Mouse (Mus musculus) midbrain, embryonic 15.5 days (tissue): ENCODE results near the gene Vmn2r83. TPM values are rescaled to one million over a fixed set of nuclear protein-coding genes. Genes with fewer than 3 reads are reported as not detected.
"Not testable (repeated sequence)": the region's sequence is repeated elsewhere in the genome, so short reads cannot be mapped to it uniquely, and the experiment has no call there.

Experiments used
- ATAC-seq: fragments of 200-750 bp; cut with Nextera tagmentation; replicated peaks from 2 replicates; pipeline ENCODE4 v1.8.0; 2017; ENCODE audit warnings: moderate TSS enrichment
- H3K27ac ChIP-seq: fragments of 300-500 bp; sonication (generic); 2 replicates; pipeline ENCODE4 v1.5.1; 2015; ENCODE audit warnings: mild to moderate bottlenecking, inconsistent platforms
- H3K27me3 ChIP-seq: fragments of 300-500 bp; sonication (generic); replicated peaks from 2 replicates; pipeline ENCODE4 v1.6.1; 2015; ENCODE audit warnings: inconsistent platforms
- H3K36me3 ChIP-seq: fragments of 300-500 bp; sonication (generic); replicated peaks from 2 replicates; pipeline ENCODE4 v1.6.1; 2015; ENCODE audit warnings: inconsistent platforms
- H3K4me1 ChIP-seq: fragments of 300-500 bp; sonication (generic); 2 replicates; pipeline ENCODE4 v1.6.1; 2015; ENCODE audit warnings: inconsistent platforms
- H3K4me2 ChIP-seq: fragments of 300-500 bp; sonication (generic); 2 replicates; pipeline ENCODE4 v1.6.1; 2015; ENCODE audit warnings: inconsistent platforms, mild to moderate bottlenecking, moderate library complexity
- H3K4me3 ChIP-seq: fragments of 300-500 bp; sonication (generic); 2 replicates; pipeline ENCODE4 v1.5.1; 2015; ENCODE audit warnings: mild to moderate bottlenecking, inconsistent platforms
- H3K9ac ChIP-seq: fragments of 300-500 bp; sonication (generic); 2 replicates; pipeline ENCODE4 v1.6.1; 2015; ENCODE audit warnings: mild to moderate bottlenecking, inconsistent platforms
- H3K9me3 ChIP-seq: fragments of 300-500 bp; sonication (generic); 2 replicates; pipeline ENCODE4 v1.6.1; 2016; ENCODE audit warnings: inconsistent platforms
- WGBS: fragments of 180-500 bp; shearing (Covaris S2); methylation state at CpG from one replicate; pipeline ENCODE4 v1.1.7; 2015; ENCODE audit warnings: mixed read lengths; 5-methylcytosine and 5-hydroxymethylcytosine counted together
- polyA plus RNA-seq: library from polyadenylated mRNA; unstranded; fragments of >200 nt; fragmentation: Nextera tagmentation; extraction: Ambion mirVana; gene quantifications from 2 replicates; pipeline ENCODE4 v1.2.1, GENCODE M21; 2015

The Vmn2r83 gene
- 0.08 TPM in 1 of 2 replicates, not detected in the other for polyA plus RNA-seq

GRCm38 (mm10) chr10:79468431-79468830 is at the start of gene Vmn2r83:
Vmn2r83 (plus strand) TSS chr10:79468731.
- no peak within 1 kb of the TSS for H3K27ac ChIP-seq
- no peaks in the 10 kb centered on the region for H3K36me3 ChIP-seq
- no peaks in the 10 kb centered on the region for H3K9me3 ChIP-seq
- no peaks in the 10 kb centered on the region for H3K27me3 ChIP-seq
- H3K4me3 ChIP-seq, result no peak within 1 kb of the TSS
- no peaks in the 10 kb centered on the region for H3K4me1 ChIP-seq
- H3K9ac ChIP-seq, result no peak within 1 kb of the TSS
- no peak within 1 kb of the TSS for H3K4me2 ChIP-seq
- no peak for ATAC-seq

GRCm38 (mm10) chr10:79435141-79435820 is 33.2 kb upstream of the Vmn2r83 start:
- H3K4me2 ChIP-seq, H3K27me3 ChIP-seq, H3K4me1 ChIP-seq, ATAC-seq, H3K27ac ChIP-seq, H3K4me3 ChIP-seq, H3K9me3 ChIP-seq, H3K9ac ChIP-seq, H3K36me3 ChIP-seq: not testable (repeated sequence)
- WGBS, result 90% methylated on average over 23 of the region's 23 CpGs

- Histone ChIP-seq H3K9ac (no peak overlapping the region), H3K27me3 (no peaks in the 10 kb centered on the region), H3K36me3 (no peaks in the 10 kb centered on the region), H3K9me3 (no peaks in the 10 kb centered on the region), H3K4me1 (no peaks in the 10 kb centered on the region), H3K27ac (no peak overlapping the region), H3K4me2 (no peak overlapping the region), H3K4me3 (no peak overlapping the region)
- WGBS, result 66% methylated on average over 3 of the region's 3 CpGs
- no peak for ATAC-seq
Observed at GRCm38 (mm10) chr10:79495886-79496285, 27.4 kb downstream of the Vmn2r83 start.

- Histone ChIP-seq H3K4me2 (no peak overlapping the region), H3K4me3 (no peak overlapping the region), H3K9me3 (no peaks in the 10 kb centered on the region), H3K4me1 (no peaks in the 10 kb centered on the region), H3K9ac (no peak overlapping the region), H3K27me3 (no peaks in the 10 kb centered on the region), H3K36me3 (no peaks in the 10 kb centered on the region), H3K27ac (no peak overlapping the region)
- ATAC-seq, result no peak
- WGBS, result 73% methylated on average over 2 of the region's 2 CpGs
Observed at GRCm38 (mm10) chr10:79496701-79497288, 28.3 kb downstream of the Vmn2r83 start.

GRCm38 (mm10) chr10:79502830-79503644 is 34.5 kb downstream of the Vmn2r83 start:
- ATAC-seq, result no peak
- WGBS, result 68% methylated on average over 6 of the region's 6 CpGs
- no peaks in the 10 kb centered on the region for H3K9me3 ChIP-seq
- no peak overlapping the region for H3K27ac ChIP-seq
- H3K36me3 ChIP-seq, result no peaks in the 10 kb centered on the region
- H3K4me1 ChIP-seq, result no peaks in the 10 kb centered on the region
- H3K27me3 ChIP-seq, result no peaks in the 10 kb centered on the region
- no peak overlapping the region for H3K4me3 ChIP-seq
- H3K9ac ChIP-seq, result no peak overlapping the region
- no peak overlapping the region for H3K4me2 ChIP-seq

- Histone ChIP-seq H3K9me3 (no peaks in the 10 kb centered on the region), H3K36me3 (no peaks in the 10 kb centered on the region), H3K27me3 (no peaks in the 10 kb centered on the region), H3K4me2 (no peak overlapping the region), H3K4me3 (no peak overlapping the region), H3K9ac (no peak overlapping the region), H3K4me1 (no peaks in the 10 kb centered on the region), H3K27ac (no peak overlapping the region)
- no peak for ATAC-seq
- WGBS, result 90% methylated on average over 2 of the region's 2 CpGs
Observed at GRCm38 (mm10) chr10:79506709-79507108, 38.2 kb downstream of the Vmn2r83 start.

- no peaks in the 10 kb centered on the region for H3K36me3 ChIP-seq
- WGBS, result 76% methylated on average over 1 of the region's 1 CpGs
- no peak for ATAC-seq
- H3K27me3 ChIP-seq, result no peaks in the 10 kb centered on the region
- H3K4me1 ChIP-seq, result no peaks in the 10 kb centered on the region
- H3K27ac ChIP-seq, result no peak overlapping the region
- H3K4me3 ChIP-seq, result no peak overlapping the region
- H3K9me3 ChIP-seq, result no peaks in the 10 kb centered on the region
- H3K4me2 ChIP-seq, result no peak overlapping the region
- no peak overlapping the region for H3K9ac ChIP-seq
Observed at GRCm38 (mm10) chr10:79524433-79524832, 55.9 kb downstream of the Vmn2r83 start.

- H3K27ac ChIP-seq, result no peak overlapping the region
- no peaks in the 10 kb centered on the region for H3K27me3 ChIP-seq
- no peak overlapping the region for H3K4me2 ChIP-seq
- 92% methylated on average over 8 of the region's 8 CpGs for WGBS
- H3K9ac ChIP-seq, result no peak overlapping the region
- no peaks in the 10 kb centered on the region for H3K36me3 ChIP-seq
- no peaks in the 10 kb centered on the region for H3K4me1 ChIP-seq
- no peaks in the 10 kb centered on the region for H3K9me3 ChIP-seq
- no peak for ATAC-seq
- no peak overlapping the region for H3K4me3 ChIP-seq
Observed at GRCm38 (mm10) chr10:79525456-79526325, 57.2 kb downstream of the Vmn2r83 start.

GRCm38 (mm10) chr10:79526661-79527452 is 58.3 kb downstream of the Vmn2r83 start:
- H3K4me3 ChIP-seq, result no peak overlapping the region
- H3K36me3 ChIP-seq, result no peaks in the 10 kb centered on the region
- H3K27ac ChIP-seq, result no peak overlapping the region
- no peak overlapping the region for H3K4me2 ChIP-seq
- H3K9me3 ChIP-seq, result no peaks in the 10 kb centered on the region
- 90% methylated on average over 12 of the region's 12 CpGs for WGBS
- no peaks in the 10 kb centered on the region for H3K27me3 ChIP-seq
- no peak for ATAC-seq
- no peaks in the 10 kb centered on the region for H3K4me1 ChIP-seq
- H3K9ac ChIP-seq, result no peak overlapping the region

- WGBS, result 88% methylated on average over 6 of the region's 6 CpGs
- Histone ChIP-seq H3K36me3 (no peaks in the 10 kb centered on the region), H3K27me3 (no peaks in the 10 kb centered on the region)
Observed at GRCm38 (mm10) chr10:79527453-79527845, 58.9 kb downstream of the Vmn2r83 start.

GRCm38 (mm10) chr10:79528081-79528480 is 59.5 kb downstream of the Vmn2r83 start:
- Histone ChIP-seq H3K4me1 (peaks cover 3% of the 10 kb centered on the region), H3K27me3 (no peaks in the 10 kb centered on the region), H3K4me2 (no peak overlapping the region), H3K4me3 (no peak overlapping the region), H3K36me3 (no peaks in the 10 kb centered on the region), H3K9me3 (no peaks in the 10 kb centered on the region), H3K27ac (no peak overlapping the region), H3K9ac (no peak overlapping the region)
- WGBS, result 79% methylated on average over 3 of the region's 3 CpGs
- no peak for ATAC-seq

More at GRCm38 (mm10) chr10:79527453-79527845, 58.9 kb downstream of the Vmn2r83 start:
- no peak overlapping the region for H3K9ac ChIP-seq
- no peak for ATAC-seq
- H3K4me2 ChIP-seq, result no peak overlapping the region
- H3K4me1 ChIP-seq, result no peaks in the 10 kb centered on the region
- H3K27ac ChIP-seq, result no peak overlapping the region
- H3K4me3 ChIP-seq, result no peak overlapping the region
- no peaks in the 10 kb centered on the region for H3K9me3 ChIP-seq
